Mouse (Mus musculus) CD4-positive, CD25-positive, alpha-beta regulatory T cell (primary cell): ENCODE measurements around the gene Zfp322a. TPM values are rescaled to one million over a fixed set of nuclear protein-coding genes. Genes with fewer than 3 reads are reported as not detected.

Experiments used
- polyA plus RNA-seq: library from polyadenylated mRNA; unstranded; fragments of 100-300 nt; shearing (Covaris generic); gene quantifications from one replicate; pipeline ENCODE4 v1.2.1, GENCODE M21; 2017

Zfp322a gene
- 25.9 TPM for polyA plus RNA-seq

GRCm38 (mm10) chr13:23368583-23369420 is at the start of gene Zfp322a:
Gene Zfp322a (minus strand): TSS chr13:23369208.

Other genes starting within 250 kb of the Zfp322a start
- 0.02 TPM for gene Vmn1r218, start 236.1 kb downstream of the Zfp322a start, polyA plus RNA-seq
- gene Vmn1r219, start 209.9 kb downstream of the Zfp322a start, polyA plus RNA-seq, result not detected
- gene Vmn1r220, start 181.2 kb downstream of the Zfp322a start, polyA plus RNA-seq, result not detected
- gene Vmn1r221, start 155.1 kb downstream of the Zfp322a start, polyA plus RNA-seq, result not detected
- 0.07 TPM for gene Vmn1r222, start 133.3 kb downstream of the Zfp322a start, polyA plus RNA-seq
- not detected for gene Vmn1r223, start 122.1 kb downstream of the Zfp322a start, polyA plus RNA-seq
- 12.4 TPM for gene Abt1, start 54.7 kb upstream of the Zfp322a start, polyA plus RNA-seq
- 0.05 TPM for gene Btn1a1, start 96.7 kb upstream of the Zfp322a start, polyA plus RNA-seq
- not detected for gene Btn2a2, start 119.6 kb upstream of the Zfp322a start, polyA plus RNA-seq
- gene Hist1h4h, start 161.8 kb upstream of the Zfp322a start, polyA plus RNA-seq, result 5.1 TPM
- not detected for gene Hist1h2af, start 164.7 kb upstream of the Zfp322a start, polyA plus RNA-seq
- 0.53 TPM for gene Hist1h3g, start 166.2 kb upstream of the Zfp322a start, polyA plus RNA-seq
- gene Hist1h2bh, start 174.2 kb upstream of the Zfp322a start, polyA plus RNA-seq, result not detected
- gene Hist1h3f, start 174.8 kb upstream of the Zfp322a start, polyA plus RNA-seq, result 0.37 TPM
- 0.66 TPM for gene Hist1h4f, start 182.4 kb upstream of the Zfp322a start, polyA plus RNA-seq
- 0.60 TPM for gene Hist1h1d, start 184.1 kb upstream of the Zfp322a start, polyA plus RNA-seq
- 2.0 TPM for gene Hist1h3e, start 193.2 kb upstream of the Zfp322a start, polyA plus RNA-seq
- 4.5 TPM for gene Hist1h2ae, start 202.0 kb upstream of the Zfp322a start, polyA plus RNA-seq
- gene Hist1h2bg, start 202.2 kb upstream of the Zfp322a start, polyA plus RNA-seq, result 3.0 TPM
- 0.68 TPM for gene Hist1h2bf, start 205.0 kb upstream of the Zfp322a start, polyA plus RNA-seq
- not detected for gene Hist1h2ad, start 205.2 kb upstream of the Zfp322a start, polyA plus RNA-seq
- gene Hist1h3d, start 206.6 kb upstream of the Zfp322a start, polyA plus RNA-seq, result 0.18 TPM
- gene Hist1h4d, start 212.4 kb upstream of the Zfp322a start, polyA plus RNA-seq, result 17.1 TPM